Mouse (Mus musculus): ENCODE results near the gene Sirt4. TPM values are rescaled to one million over a fixed set of nuclear protein-coding genes. Genes with fewer than 3 reads are reported as not detected.
"Not testable (repeated sequence)": the region's sequence is repeated elsewhere in the genome, so short reads cannot be mapped to it uniquely, and the experiment has no call there.

Sirt4 gene
- polyA plus RNA-seq, 2 experiments from 2014 or later: 10.4 to 14.9 TPM

DNA sequence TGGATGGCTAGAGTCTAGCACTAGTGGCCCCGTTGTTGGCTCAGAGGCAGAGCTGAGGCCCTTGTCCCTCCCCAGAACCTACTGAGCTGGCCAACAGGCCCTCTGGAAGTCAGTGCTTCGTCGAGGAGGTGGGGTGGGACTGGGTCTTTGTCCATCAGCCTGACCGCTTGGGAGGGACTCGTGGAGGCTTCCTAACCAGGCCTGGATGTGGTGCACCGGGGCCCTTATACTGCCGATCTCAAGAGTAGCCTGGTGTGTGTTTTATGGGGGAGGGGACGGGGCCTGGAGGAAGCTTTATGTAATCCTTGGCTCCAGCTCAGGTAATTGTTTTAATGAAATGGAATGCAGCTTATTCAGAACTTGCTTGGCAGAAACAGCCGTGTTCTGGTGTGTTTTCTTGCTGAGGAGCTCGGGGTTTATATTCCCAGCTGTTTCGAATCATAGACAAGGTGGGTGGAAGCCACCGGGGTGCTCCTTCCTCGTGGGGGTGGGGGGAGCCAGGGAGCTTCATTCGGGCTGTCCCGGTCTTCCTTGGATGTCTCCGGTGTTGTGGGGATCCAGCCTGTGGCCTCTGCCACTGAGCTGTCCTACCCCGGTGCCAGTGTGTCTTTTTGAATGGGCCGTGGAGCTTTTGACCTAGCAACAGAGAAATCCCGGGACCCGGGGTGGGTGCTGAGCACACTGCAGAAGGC, 30.5 kb upstream of the Sirt4 start:
- no peak for ATAC-seq

- no peak for ATAC-seq
These were observed 29.8 kb upstream of the Sirt4 start for GRCm38 (mm10) chr5:115514346-115514745.

DNA sequence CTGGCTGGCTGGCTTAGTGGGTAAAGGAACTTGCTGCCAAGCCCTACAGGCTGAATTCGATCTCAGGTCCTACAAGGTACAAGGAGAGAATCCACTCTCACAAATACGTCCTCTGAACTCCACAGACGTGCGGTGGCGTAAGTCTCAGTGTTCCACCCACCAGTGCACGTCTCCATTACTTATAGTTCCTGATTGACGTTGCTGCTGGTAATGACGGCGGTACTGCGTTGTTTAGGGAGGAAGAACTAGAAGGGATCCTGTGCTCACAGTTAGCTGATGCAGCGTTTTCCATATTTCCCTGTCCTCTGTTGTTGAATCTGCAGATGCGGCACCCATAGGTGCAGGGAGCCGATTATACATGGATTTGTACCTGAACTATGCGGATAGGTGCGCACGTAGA, 29.2 kb upstream of the Sirt4 start:
- ATAC-seq: no peak

DNA sequence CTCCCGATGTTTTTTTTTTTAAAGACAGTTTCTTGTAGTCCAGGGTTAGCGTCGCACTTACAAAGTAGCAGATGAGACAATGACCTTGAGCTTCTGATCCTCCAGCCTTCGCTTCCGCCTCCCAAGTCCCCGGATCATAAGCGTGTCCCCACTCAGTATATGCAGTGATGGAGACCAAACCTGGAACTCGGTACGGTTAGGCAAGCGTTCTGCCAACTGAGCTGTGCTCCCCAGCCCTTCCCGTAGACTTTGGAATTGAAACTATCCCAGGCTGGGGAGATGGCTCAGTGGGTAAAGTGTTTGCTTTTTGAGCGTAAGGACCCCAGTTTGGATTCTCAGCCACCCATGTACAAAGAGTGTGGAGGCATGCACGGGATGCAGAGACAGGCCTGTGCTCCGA, 28.7 kb upstream of the Sirt4 start:
- ATAC-seq: no peak

DNA sequence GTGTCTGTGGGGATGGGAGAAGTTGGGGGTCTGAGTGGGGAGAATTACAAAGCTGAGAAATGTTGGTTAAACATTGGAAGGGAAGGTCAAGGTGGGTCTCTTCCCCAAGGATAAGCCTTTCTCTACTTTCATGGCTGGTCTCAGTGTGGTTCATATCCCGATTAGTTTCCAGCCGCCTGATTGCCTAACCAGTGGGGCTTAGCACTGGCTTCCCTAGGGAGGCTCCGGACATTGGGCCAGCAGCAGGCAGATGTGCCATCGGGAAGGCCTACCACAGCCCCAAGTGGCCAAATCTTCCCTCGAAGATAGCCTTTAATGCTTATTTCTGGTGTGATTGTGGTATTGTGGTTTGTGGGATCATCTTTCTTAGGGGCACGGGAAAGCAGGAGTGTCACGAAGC, 27.9 kb upstream of the Sirt4 start:
- no peak for ATAC-seq

- no peak for ATAC-seq
These were observed 25.5 kb upstream of the Sirt4 start for GRCm38 (mm10) chr5:115509790-115510689.

- no peak for ATAC-seq
These were observed 24.8 kb upstream of the Sirt4 start for GRCm38 (mm10) chr5:115509321-115509761.

GRCm38 (mm10) chr5:115508859-115509147, 24.3 kb upstream of the Sirt4 start:
- ATAC-seq: no peak

DNA sequence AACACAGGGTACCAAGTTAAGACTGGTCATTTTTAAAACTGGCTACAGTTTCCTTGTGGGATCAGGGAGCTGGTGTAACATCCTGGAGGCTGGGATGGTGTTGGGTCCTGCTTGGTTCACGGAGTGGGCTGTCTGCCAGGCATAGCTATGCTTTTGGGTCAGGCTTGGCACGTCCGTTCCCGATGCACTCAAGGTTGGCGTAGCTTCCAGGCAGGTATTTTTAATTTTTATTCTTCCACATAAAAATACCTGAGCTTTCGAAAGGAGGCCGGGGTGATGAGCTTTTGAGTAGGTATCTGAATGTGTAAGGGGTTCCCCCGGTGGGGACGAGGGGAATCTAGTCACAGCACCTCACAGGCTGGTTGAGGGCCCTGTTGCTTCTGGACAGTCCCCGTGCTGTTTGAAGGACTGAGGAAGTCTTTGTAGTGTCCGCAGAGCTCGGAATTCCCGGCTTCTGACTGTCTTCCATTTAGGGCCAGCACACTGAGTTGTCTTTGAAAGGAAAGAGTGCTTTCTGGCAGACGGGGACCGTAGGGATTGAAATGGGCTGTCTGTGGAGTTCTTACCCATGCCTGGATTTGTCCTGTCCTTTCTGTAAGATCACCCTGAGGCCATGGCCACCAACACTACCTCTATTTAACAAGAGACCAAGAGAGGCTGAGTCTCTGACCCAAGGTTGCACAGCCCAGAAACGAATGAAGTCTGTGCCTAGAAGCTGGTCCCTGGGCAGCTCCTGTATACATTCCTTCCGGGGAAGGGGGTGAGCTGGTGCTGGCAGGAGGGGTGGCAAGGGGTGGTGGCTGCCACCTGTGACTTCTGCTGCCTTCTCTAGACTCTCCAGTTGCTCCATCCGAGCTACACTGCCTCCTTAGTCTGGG, 23.7 kb upstream of the Sirt4 start:
- ATAC-seq: no peak

- ATAC-seq: no peak
These were observed 22.9 kb upstream of the Sirt4 start for GRCm38 (mm10) chr5:115507267-115507980.

- peak; percentile 82 for ATAC-seq
These were observed 22.1 kb upstream of the Sirt4 start, which contains the start of gene Pxn for GRCm38 (mm10) chr5:115506454-115507201. Pxn (plus strand) TSS chr5:115506676.

DNA sequence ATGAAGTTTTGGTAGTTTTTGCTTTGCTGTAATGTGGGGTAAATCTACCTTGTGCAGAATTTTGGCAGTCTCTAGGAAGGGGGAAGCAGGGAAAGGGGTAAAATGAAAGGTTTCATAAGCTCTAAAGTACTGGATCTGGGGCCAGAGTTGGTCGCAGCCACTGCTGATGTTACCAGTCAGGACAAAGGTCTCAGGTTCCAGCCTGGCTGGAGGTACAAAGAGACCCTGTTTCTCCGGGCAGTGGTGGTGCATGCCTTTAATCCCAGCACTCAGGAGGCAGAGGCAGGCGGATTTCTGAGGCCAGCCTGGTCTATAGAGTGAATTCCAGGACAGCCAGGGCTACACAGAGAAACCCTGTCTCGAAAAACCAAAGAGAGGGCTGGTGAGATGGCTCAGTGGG, 21.1 kb upstream of the Sirt4 start:
- not testable (repeated sequence) for ATAC-seq

DNA sequence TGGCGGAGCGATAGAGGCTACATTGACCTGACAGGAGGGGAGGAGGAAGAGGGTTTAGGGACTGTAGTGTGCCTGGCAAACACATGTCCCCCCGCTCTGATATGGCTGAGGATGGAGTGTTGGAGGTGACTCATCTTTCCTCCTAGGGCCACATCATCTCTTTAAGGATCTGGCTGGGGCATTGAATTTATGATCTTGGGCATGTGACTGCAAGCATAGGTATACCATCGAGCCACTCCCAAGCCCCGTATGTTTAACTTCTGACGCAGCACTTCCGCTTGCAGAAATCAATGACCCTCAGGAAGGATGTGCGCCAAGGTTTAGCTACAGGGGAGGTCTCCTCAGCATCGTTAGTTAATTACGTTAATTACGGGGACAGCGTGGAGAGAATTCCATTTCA, 18.5 kb upstream of the Sirt4 start:
- no peak for ATAC-seq

GRCm38 (mm10) chr5:115500383-115500935, 15.9 kb upstream of the Sirt4 start:
- no peak for ATAC-seq

DNA sequence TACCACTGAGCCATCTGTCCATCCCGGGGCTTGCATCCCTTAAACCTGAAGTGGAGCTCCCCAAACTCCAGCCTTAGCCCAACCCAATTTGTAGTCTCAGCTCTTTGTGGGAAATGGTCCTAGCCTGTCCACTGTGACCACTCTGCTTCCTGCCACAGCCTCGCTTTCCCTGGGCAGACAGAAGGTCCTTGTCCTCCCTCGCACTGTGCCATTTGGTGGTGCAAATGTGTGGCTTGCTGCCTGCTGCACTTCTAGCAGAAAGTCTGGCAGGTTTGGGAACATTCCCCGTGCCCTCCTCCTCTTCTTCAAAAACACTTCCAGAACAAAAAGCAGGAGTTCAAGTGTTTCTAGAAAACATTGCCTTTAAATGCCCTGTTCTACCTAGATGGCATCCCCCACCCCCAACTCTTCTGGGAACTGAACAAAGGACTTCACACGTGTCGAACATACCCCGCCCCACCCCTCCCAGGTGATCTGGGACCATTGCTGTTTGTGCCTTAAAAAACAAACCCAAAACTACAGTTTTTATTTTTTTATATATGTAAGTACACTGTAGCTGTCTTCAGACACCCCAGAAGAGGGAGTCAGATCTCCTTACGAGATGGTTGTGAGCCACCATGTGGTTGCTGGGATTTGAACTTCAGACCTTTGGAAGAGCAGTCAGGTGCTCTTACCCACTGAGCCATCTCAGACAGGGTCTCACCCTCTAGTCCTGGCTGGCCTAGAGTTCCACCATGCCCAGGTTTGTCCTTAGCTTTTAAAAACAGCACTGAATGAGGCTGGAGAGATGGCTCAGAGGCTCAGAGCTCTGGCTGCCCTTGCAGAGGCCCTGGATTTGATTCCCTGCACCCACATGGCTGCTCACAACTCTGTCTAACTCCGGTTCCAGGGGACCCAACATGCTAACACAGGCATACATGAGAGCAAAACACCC, 14.0 kb upstream of the Sirt4 start:
- ATAC-seq: no peak

GRCm38 (mm10) chr5:115497033-115497432, 12.5 kb upstream of the Sirt4 start:
- ATAC-seq: no peak

DNA sequence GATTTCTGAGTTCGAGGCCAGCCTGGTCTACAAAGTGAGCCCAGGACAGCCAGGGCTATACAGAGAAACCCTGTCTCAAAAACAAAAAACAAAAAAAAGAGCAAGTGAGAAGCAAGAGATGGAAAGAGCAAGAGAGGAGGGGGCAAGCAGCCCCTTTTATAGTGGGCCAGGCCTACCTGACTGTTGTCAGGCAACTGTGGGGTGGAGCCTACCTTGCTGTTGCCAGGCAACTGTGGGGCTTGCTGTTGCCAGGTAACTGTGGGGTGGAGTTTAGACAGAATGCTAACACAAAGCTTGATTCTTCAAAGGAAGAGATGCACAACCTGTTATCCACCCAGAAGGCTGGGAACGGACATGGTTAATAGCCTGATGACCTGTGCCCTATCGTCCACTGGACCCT, 11.1 kb upstream of the Sirt4 start:
- not testable (repeated sequence) for ATAC-seq

GRCm38 (mm10) chr5:115493441-115493840, 8.9 kb upstream of the Sirt4 start:
- no peak for ATAC-seq

DNA sequence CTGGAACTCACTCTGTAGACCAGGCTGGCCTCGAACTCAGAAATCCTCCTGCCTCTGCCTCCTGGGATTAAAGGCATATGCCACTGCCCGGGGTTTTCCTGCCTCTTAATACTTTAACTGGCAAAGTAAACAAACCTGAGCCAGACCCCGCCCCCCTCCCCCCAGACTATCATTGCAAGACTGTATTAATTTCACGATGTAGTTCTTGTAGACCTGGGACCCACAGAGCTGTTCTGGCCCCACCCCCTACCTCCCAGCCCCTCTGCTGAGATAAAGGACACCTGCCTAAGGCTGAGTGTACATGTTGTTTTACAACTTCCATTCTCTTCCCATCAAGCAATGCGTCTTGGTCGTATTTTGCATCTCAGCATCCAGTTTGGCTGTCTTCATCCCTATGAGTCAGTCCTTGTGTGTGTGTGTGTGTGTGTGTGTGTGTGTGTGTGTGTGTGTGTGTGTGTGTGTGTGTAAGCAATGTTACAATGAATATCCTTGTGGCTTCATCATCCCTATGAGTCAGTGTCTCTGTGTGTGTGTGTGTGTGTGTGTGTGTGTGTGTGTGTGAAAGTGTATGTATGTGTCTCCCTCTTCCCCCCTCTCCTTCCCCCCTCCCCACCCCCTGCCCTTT, 8.3 kb upstream of the Sirt4 start:
- no peak for ATAC-seq

All from activated CD4-positive, CD25-positive, alpha-beta regulatory T cell, adult 4 months (primary cell).